Mouse (Mus musculus): ENCODE measurements around the gene Apol6. TPM values are rescaled to one million over a fixed set of nuclear protein-coding genes. Genes with fewer than 3 reads are reported as not detected.
A peak's percentile ranks its signal among the peaks of the same experiment; 100 is the strongest.

Gene Apol6
- total and polyA plus RNA-seq, 2 experiments from 2014 or later: 0.11 TPM; not detected in 1

DNA sequence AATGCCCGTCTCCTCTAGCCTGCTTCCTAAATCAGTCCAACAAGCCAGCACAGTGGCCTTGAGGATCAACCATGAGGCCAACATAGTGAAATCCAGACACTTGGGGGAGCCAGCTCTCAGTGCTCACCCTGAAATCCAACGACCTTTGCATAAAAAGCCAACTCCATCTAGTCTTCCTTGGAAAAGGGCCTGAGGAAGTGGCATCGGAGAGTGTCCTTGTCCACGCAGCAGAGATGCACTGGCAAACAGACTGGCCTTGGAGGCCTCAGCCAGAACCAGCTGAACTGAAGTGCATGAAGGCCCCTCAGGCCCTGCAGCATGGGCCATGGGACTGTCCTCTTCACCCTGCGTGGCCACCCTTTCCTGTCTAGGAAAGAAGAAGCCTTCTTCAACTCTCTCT lies 36.9 kb downstream of the Apol6 start:
- Histone ChIP-seq H3K27ac (ENCODE audit: low read depth) (peak overlapping the region; percentile 18), H3K36me3 (replicated peaks; ENCODE audit: control insufficient read depth, insufficient read depth, low read length) (peaks cover 78% of the 10 kb centered on the region), H3K9ac (replicated peaks; ENCODE audit: low read depth, low read length) (no peak overlapping the region), H3K9me3 (replicated peaks; ENCODE audit: control insufficient read depth, low read length) (no peaks in the 10 kb centered on the region), H3K27me3 (ENCODE audit: control insufficient read depth, insufficient read depth, low read length) (no peaks in the 10 kb centered on the region), H3K4me1 (ENCODE audit: control insufficient read depth, insufficient read depth) (peaks cover 20% of the 10 kb centered on the region), H3K4me3 (ENCODE audit: low read depth, low read length) (no peak overlapping the region), H3K4me2 (ENCODE audit: low read depth, low read length) (no peak overlapping the region)
- no peak for DNase-seq (ENCODE audit: low spot score)
- 78% methylated on average over 5 of the region's 5 CpGs for WGBS
- TF ChIP-seq CTCF (IDR thresholded peaks at IDR 0.05; ENCODE audit: low read depth) (no peak), EP300 (IDR thresholded peaks at IDR 0.05; ENCODE audit: low read depth) (no peak)
- ATAC-seq (ENCODE audit: insufficient read depth, low read depth): no peak

DNA sequence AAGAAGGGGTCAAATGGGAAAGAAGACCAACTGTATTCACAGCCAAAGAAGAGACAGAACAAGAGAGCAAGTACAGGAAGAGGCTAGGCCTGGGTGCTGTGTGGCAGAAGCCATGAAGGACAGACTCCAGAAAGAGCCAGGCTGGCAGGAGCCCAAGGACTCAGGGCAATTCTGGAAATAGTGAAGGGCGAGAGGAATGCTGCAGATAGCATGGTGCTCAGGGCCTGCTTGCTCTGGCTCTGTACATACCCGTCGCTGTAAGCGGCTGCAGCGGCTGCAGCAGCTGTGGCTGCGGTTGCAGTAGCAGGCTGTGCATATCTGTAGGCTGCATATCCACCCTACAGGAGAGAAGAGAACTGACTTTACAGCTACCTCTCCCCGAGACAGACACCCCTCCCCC lies 41.3 kb downstream of the Apol6 start:
- 30% methylated on average over 7 of the region's 7 CpGs for WGBS
- no peak for TF ChIP-seq EP300 (IDR thresholded peaks at IDR 0.05; ENCODE audit: low read depth)
- TF ChIP-seq CTCF (IDR thresholded peaks at IDR 0.05; ENCODE audit: low read depth): no peak
- Histone ChIP-seq H3K9me3 (replicated peaks; ENCODE audit: control insufficient read depth, low read length) (no peaks in the 10 kb centered on the region), H3K4me2 (ENCODE audit: low read depth, low read length) (no peak overlapping the region), H3K27ac (ENCODE audit: low read depth) (peak overlapping the region; percentile 81), H3K4me3 (ENCODE audit: low read depth, low read length) (no peak overlapping the region), H3K9ac (replicated peaks; ENCODE audit: low read depth, low read length) (no peak overlapping the region), H3K27me3 (ENCODE audit: control insufficient read depth, insufficient read depth, low read length) (no peaks in the 10 kb centered on the region), H3K36me3 (replicated peaks; ENCODE audit: control insufficient read depth, insufficient read depth, low read length) (peaks cover 68% of the 10 kb centered on the region), H3K4me1 (ENCODE audit: control insufficient read depth, insufficient read depth) (peaks cover 22% of the 10 kb centered on the region)
- peak; percentile 83 for DNase-seq (ENCODE audit: low spot score)
- ATAC-seq (ENCODE audit: insufficient read depth, low read depth): peak; percentile 91

DNA sequence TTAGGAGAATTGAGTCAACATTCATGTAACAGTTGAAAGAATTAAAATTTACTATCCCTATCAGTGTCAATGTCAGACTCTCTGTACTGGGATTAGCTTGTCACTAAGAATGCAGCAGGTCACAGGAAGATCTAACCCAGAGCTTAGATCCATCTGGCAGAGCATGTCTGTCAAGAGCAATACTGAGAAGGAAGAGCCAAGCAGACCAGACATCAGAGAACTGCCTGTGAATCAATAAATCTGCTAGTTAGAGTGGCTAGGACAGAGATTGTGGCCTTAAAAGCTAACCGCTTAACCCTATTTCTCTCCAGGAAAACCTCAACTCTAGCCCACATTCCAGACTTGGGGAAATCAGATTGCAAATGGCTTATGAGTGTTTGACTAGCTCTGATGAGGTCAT lies 42.0 kb downstream of the Apol6 start:
- no peak for DNase-seq (ENCODE audit: low spot score)
- no peak overlapping the region for H3K9ac ChIP-seq (replicated peaks; ENCODE audit: low read depth, low read length)
- no peaks in the 10 kb centered on the region for H3K27me3 ChIP-seq (ENCODE audit: control insufficient read depth, insufficient read depth, low read length)
- no peak for ATAC-seq (ENCODE audit: insufficient read depth, low read depth)
- WGBS: 76% methylated on average over 1 of the region's 1 CpGs
- no peak for TF ChIP-seq EP300 (IDR thresholded peaks at IDR 0.05; ENCODE audit: low read depth)
- no peak for TF ChIP-seq CTCF (IDR thresholded peaks at IDR 0.05; ENCODE audit: low read depth)
- no peak overlapping the region for H3K4me3 ChIP-seq (ENCODE audit: low read depth, low read length)
- no peaks in the 10 kb centered on the region for H3K9me3 ChIP-seq (replicated peaks; ENCODE audit: control insufficient read depth, low read length)
- H3K36me3 ChIP-seq (replicated peaks; ENCODE audit: control insufficient read depth, insufficient read depth, low read length): peaks cover 70% of the 10 kb centered on the region
- peak overlapping the region; percentile 81 for H3K27ac ChIP-seq (ENCODE audit: low read depth)
- no peak overlapping the region for H3K4me2 ChIP-seq (ENCODE audit: low read depth, low read length)
- peaks cover 16% of the 10 kb centered on the region for H3K4me1 ChIP-seq (ENCODE audit: control insufficient read depth, insufficient read depth)

DNA sequence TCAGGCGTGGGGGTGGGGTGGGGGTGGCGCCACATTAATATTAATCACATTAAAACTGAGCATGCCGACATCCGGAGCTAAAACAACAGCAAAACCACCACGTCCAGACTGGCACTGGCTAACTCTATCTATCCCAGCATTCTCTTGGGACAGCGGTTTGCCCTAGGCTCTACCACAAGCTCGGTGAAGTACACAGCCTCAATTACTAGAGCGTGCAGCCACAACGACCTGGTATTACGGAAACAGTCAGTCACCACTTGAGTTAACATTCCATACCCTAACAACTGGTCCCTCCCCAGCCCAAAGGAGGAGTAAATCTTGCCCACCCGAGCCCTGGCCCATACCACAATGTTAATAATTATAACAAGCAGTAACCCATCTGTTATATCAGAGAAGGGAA lies 44.7 kb downstream of the Apol6 start:
- 61% methylated on average over 11 of the region's 11 CpGs for WGBS
- no peak overlapping the region for H3K9ac ChIP-seq (replicated peaks; ENCODE audit: low read depth, low read length)
- H3K36me3 ChIP-seq (replicated peaks; ENCODE audit: control insufficient read depth, insufficient read depth, low read length): peaks cover 66% of the 10 kb centered on the region
- no peak overlapping the region for H3K27ac ChIP-seq (ENCODE audit: low read depth)
- no peaks in the 10 kb centered on the region for H3K27me3 ChIP-seq (ENCODE audit: control insufficient read depth, insufficient read depth, low read length)
- no peaks in the 10 kb centered on the region for H3K9me3 ChIP-seq (replicated peaks; ENCODE audit: control insufficient read depth, low read length)
- no peak for DNase-seq (ENCODE audit: low spot score)
- no peak overlapping the region for H3K4me3 ChIP-seq (ENCODE audit: low read depth, low read length)
- H3K4me1 ChIP-seq (ENCODE audit: control insufficient read depth, insufficient read depth): peaks cover 16% of the 10 kb centered on the region
- no peak for ATAC-seq (ENCODE audit: insufficient read depth, low read depth)
- TF ChIP-seq CTCF (IDR thresholded peaks at IDR 0.05; ENCODE audit: low read depth): no peak
- TF ChIP-seq EP300 (IDR thresholded peaks at IDR 0.05; ENCODE audit: low read depth): no peak
- H3K4me2 ChIP-seq (ENCODE audit: low read depth, low read length): no peak overlapping the region

DNA sequence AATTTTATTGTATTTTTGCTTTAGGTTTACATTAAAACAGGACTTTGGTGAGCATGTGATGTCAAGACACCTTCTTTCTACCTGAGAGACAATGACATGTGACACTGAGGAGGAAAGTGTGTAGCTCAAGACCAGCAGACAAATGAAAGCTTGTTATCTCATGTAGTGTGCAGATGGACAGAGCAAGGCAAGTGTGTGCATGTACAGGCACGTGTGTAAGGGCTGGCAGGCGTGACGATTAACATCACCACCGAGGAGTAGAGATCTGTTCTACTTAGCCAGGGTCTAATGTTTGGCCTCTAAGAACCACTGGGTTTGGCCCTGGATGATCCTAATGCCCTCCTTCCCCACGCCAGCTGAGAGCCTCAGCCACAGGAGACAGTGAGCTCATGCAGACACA lies 46.0 kb downstream of the Apol6 start:
- Histone ChIP-seq H3K36me3 (replicated peaks; ENCODE audit: control insufficient read depth, insufficient read depth, low read length) (peaks cover 63% of the 10 kb centered on the region), H3K4me3 (ENCODE audit: low read depth, low read length) (no peak overlapping the region), H3K9ac (replicated peaks; ENCODE audit: low read depth, low read length) (no peak overlapping the region), H3K4me2 (ENCODE audit: low read depth, low read length) (no peak overlapping the region), H3K4me1 (ENCODE audit: control insufficient read depth, insufficient read depth) (peaks cover 12% of the 10 kb centered on the region), H3K9me3 (replicated peaks; ENCODE audit: control insufficient read depth, low read length) (no peaks in the 10 kb centered on the region), H3K27me3 (ENCODE audit: control insufficient read depth, insufficient read depth, low read length) (no peaks in the 10 kb centered on the region), H3K27ac (ENCODE audit: low read depth) (no peak overlapping the region)
- WGBS: 59% methylated on average over 5 of the region's 5 CpGs
- DNase-seq (ENCODE audit: low spot score): no peak
- no peak for TF ChIP-seq CTCF (IDR thresholded peaks at IDR 0.05; ENCODE audit: low read depth)
- TF ChIP-seq EP300 (IDR thresholded peaks at IDR 0.05; ENCODE audit: low read depth): no peak
- ATAC-seq (ENCODE audit: insufficient read depth, low read depth): no peak

DNA sequence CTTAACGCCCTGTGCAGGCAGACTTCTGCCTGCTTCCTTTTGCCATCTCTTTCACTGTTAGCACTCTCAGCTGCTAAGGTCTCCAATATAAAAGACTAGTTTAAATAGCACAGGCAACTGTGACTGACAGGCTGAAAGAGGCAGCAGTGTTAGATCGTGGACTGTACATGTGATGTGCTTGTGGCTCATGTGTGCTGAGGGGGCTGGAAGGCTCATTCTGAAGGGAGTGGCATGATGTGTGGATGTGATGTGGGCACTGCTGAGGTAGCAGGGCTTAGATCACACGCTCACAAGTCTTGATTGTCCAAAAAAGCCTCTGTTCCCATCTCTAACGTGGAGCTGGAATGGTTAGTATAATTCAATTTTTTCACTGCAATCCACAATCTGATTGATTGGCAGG lies 46.9 kb downstream of the Apol6 start:
- no peak for DNase-seq (ENCODE audit: low spot score)
- Histone ChIP-seq H3K4me3 (ENCODE audit: low read depth, low read length) (no peak overlapping the region), H3K4me2 (ENCODE audit: low read depth, low read length) (no peak overlapping the region), H3K27ac (ENCODE audit: low read depth) (no peak overlapping the region), H3K9ac (replicated peaks; ENCODE audit: low read depth, low read length) (no peak overlapping the region), H3K4me1 (ENCODE audit: control insufficient read depth, insufficient read depth) (0 out of 2 replicates have a peak, but pooled peaks cover 6% of the 10 kb centered on the region), H3K9me3 (replicated peaks; ENCODE audit: control insufficient read depth, low read length) (no peaks in the 10 kb centered on the region), H3K36me3 (replicated peaks; ENCODE audit: control insufficient read depth, insufficient read depth, low read length) (peaks cover 65% of the 10 kb centered on the region), H3K27me3 (ENCODE audit: control insufficient read depth, insufficient read depth, low read length) (no peaks in the 10 kb centered on the region)
- ATAC-seq (ENCODE audit: insufficient read depth, low read depth): no peak
- WGBS: 69% methylated on average over 4 of the region's 4 CpGs
- TF ChIP-seq EP300 (IDR thresholded peaks at IDR 0.05; ENCODE audit: low read depth) (no peak), CTCF (IDR thresholded peaks at IDR 0.05; ENCODE audit: low read depth) (no peak)
